Mouse (Mus musculus): ENCODE measurements around the gene Htr2b.

DNA sequence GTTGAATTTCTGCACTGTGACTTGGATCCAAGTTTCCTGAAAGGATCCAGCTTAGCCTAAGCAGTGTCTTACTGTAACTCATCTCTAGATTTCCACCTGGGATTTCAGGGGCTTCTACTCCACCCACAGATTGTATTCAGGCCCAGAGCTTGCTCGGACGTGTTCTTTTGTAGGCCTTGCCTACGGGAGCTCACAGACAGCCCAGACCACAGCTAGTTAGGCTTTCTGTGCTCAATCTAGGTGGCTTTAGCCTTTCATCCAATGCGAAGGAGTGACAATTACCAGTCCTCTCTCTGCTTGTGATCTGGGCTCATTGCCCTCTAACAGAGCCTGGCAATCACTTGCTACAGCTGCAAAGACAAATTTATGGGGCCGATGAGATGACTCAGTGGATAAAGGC is 34.5 kb upstream of the Htr2b start:
- TF ChIP-seq CTCF (conservative IDR thresholded peaks at IDR 0.05; ENCODE audit: low read length) = no peak
- no peak for TF ChIP-seq NANOG (IDR thresholded peaks at IDR 0.05; ENCODE audit: borderline replicate concordance, low read length)
- no peak for TF ChIP-seq POU5F1 (IDR thresholded peaks at IDR 0.05; ENCODE audit: borderline replicate concordance, low read length)
